Mouse (Mus musculus) left cerebral cortex, postnatal 4 days (tissue): ENCODE measurements around the gene Immp1l. TPM values are rescaled to one million over a fixed set of nuclear protein-coding genes. Genes with fewer than 3 reads are reported as not detected.

Source experiments
- DNase-seq: peaks from one replicate; pipeline ENCODE4 v3.0.0-alpha.2; 2022
- intact Hi-C: fragments of 180-260 bp; cut with DNase I; formaldehyde crosslinking; loops from one replicate; pipeline ENCODE4 v1.15.1; 2025
- microRNA-seq: library from miRNA; unstranded; fragments of <30 nt; microRNA quantifications from one replicate; pipeline ENCODE4 v1.2.0, GENCODE M21; 2022
- total RNA-seq, 2 experiments: library from RNA; stranded (reverse); gene quantifications; 2 replicates each; pipeline ENCODE4 v1.2.3; 2021

Immp1l gene
- total RNA-seq, 2 experiments from 2014 or later: 30.1 to 31.9 TPM

DNA sequence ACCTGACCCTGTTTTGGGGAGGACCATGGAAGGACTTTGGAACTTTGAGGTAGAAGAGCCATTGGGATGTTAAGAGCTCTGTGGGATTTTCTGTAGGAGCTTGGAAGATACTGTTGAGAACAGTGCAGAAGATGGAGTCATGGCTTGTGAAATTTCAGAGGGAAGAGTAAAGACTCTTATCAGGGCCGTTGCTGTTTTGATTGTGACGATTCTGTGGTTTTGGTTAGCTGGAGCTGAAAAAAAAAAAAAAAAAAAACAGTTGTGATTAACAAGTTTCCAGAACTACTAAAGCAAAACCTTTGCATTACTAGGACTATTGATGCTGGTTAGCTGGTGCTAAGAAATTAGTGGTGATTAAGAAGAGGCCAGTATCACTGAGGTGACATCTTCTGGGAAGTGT, 104.0 kb downstream of the Immp1l start:
- no peak for DNase-seq
- intact Hi-C loops: no loop called here

Small RNAs within 50 kb of the gene (microRNA-seq; reads per million reads assigned to microRNA genes)
- not detected for gene Gm22002

Other genes starting within 250 kb of the Immp1l start
- gene Pax6, start 235.7 kb upstream of the Immp1l start, total RNA-seq: 10 to 100 TPM; 11.5 to 13.9 TPM
- gene Elp4, start 74 bp upstream of the Immp1l start, total RNA-seq: 10 to 100 TPM; 24.0 to 30.5 TPM
- gene Dnajc24, start 98.9 kb downstream of the Immp1l start, total RNA-seq: 10 to 100 TPM; 23.3 to 27.1 TPM